Mouse (Mus musculus): ENCODE results near the gene Pde4dip. TPM values are rescaled to one million over a fixed set of nuclear protein-coding genes. Genes with fewer than 3 reads are reported as not detected.

Gene Pde4dip
- total and polyA plus RNA-seq, 2 experiments from 2014 or later = 47.6 to 93.6 TPM

- H3K4me2 ChIP-seq (ENCODE audit: low read depth, low read length, poor library complexity, severe bottlenecking) = no peak overlapping the region
- no peak overlapping the region for H3K4me3 ChIP-seq (ENCODE audit: low read depth, low read length)
- 48% methylated on average over 6 of the region's 6 CpGs for WGBS
- no peak for TF ChIP-seq CTCF (IDR thresholded peaks at IDR 0.05)
- peaks cover 5% of the 10 kb centered on the region; the same call in 1 of the 2 replicates for H3K4me1 ChIP-seq (ENCODE audit: insufficient read depth, low read length)
- ATAC-seq (ENCODE audit: low FRiP score) (no peak), DNase-seq (ENCODE audit: low spot score) (no peak)
- H3K36me3 ChIP-seq (ENCODE audit: insufficient read depth, low read length) = no peaks in the 10 kb centered on the region
- no peak overlapping the region for H3K9ac ChIP-seq (replicated peaks; ENCODE audit: low read length, poor library complexity, severe bottlenecking)
- no peaks in the 10 kb centered on the region for H3K9me3 ChIP-seq (ENCODE audit: low read length)
- H3K27me3 ChIP-seq (ENCODE audit: insufficient read depth, low read length) = no peaks in the 10 kb centered on the region
- no peak overlapping the region for H3K27ac ChIP-seq (ENCODE audit: low read depth, low read length)
These were observed 44.7 kb upstream of the Pde4dip start for GRCm38 (mm10) chr3:97933251-97933650.

- no peak for DNase-seq (ENCODE audit: low spot score)
These were observed 44.3 kb upstream of the Pde4dip start for GRCm38 (mm10) chr3:97932771-97933170.

GRCm38 (mm10) chr3:97932131-97932530 is 43.6 kb upstream of the Pde4dip start:
- H3K27me3 ChIP-seq (ENCODE audit: insufficient read depth, low read length) = no peaks in the 10 kb centered on the region
- H3K4me3 ChIP-seq (ENCODE audit: low read depth, low read length) = no peak overlapping the region
- peak overlapping the region; percentile 20; the same call in 1 of the 2 replicates for H3K4me2 ChIP-seq (ENCODE audit: low read depth, low read length, poor library complexity, severe bottlenecking)
- 27% methylated on average over 10 of the region's 10 CpGs for WGBS
- no peaks in the 10 kb centered on the region for H3K9me3 ChIP-seq (ENCODE audit: low read length)
- no peak overlapping the region for H3K27ac ChIP-seq (ENCODE audit: low read depth, low read length)
- no peak overlapping the region for H3K9ac ChIP-seq (replicated peaks; ENCODE audit: low read length, poor library complexity, severe bottlenecking)
- no peaks in the 10 kb centered on the region; the same call in 1 of the 2 replicates for H3K4me1 ChIP-seq (ENCODE audit: insufficient read depth, low read length)
- ATAC-seq (ENCODE audit: low FRiP score) = no peak
- no peak for TF ChIP-seq CTCF (IDR thresholded peaks at IDR 0.05)
- H3K36me3 ChIP-seq (ENCODE audit: insufficient read depth, low read length) = no peaks in the 10 kb centered on the region
- no peak for DNase-seq (ENCODE audit: low spot score)

More at GRCm38 (mm10) chr3:97932771-97933170, 44.3 kb upstream of the Pde4dip start:
- Histone ChIP-seq H3K4me3 (ENCODE audit: low read depth, low read length) (no peak overlapping the region), H3K27me3 (ENCODE audit: insufficient read depth, low read length) (no peaks in the 10 kb centered on the region), H3K36me3 (ENCODE audit: insufficient read depth, low read length) (no peaks in the 10 kb centered on the region), H3K27ac (ENCODE audit: low read depth, low read length) (no peak overlapping the region), H3K4me1 (ENCODE audit: insufficient read depth, low read length) (peaks cover 2% of the 10 kb centered on the region; the same call in 1 of the 2 replicates), H3K9ac (replicated peaks; ENCODE audit: low read length, poor library complexity, severe bottlenecking) (no peak overlapping the region), H3K9me3 (ENCODE audit: low read length) (no peaks in the 10 kb centered on the region), H3K4me2 (ENCODE audit: low read depth, low read length, poor library complexity, severe bottlenecking) (no peak overlapping the region)
- ATAC-seq (ENCODE audit: low FRiP score) = no peak
- no peak for TF ChIP-seq CTCF (IDR thresholded peaks at IDR 0.05)
- WGBS = 48% methylated on average over 11 of the region's 11 CpGs

- H3K9me3 ChIP-seq (ENCODE audit: low read length) = no peaks in the 10 kb centered on the region
- no peaks in the 10 kb centered on the region for H3K27me3 ChIP-seq (ENCODE audit: insufficient read depth, low read length)
- no peak overlapping the region for H3K4me3 ChIP-seq (ENCODE audit: low read depth, low read length)
- no peak overlapping the region for H3K9ac ChIP-seq (replicated peaks; ENCODE audit: low read length, poor library complexity, severe bottlenecking)
- ATAC-seq (ENCODE audit: low FRiP score) (no peak), DNase-seq (ENCODE audit: low spot score) (no peak)
- no peaks in the 10 kb centered on the region for H3K36me3 ChIP-seq (ENCODE audit: insufficient read depth, low read length)
- H3K4me1 ChIP-seq (ENCODE audit: insufficient read depth, low read length) = no peaks in the 10 kb centered on the region; the same call in 1 of the 2 replicates
- no peak overlapping the region for H3K4me2 ChIP-seq (ENCODE audit: low read depth, low read length, poor library complexity, severe bottlenecking)
- no peak overlapping the region for H3K27ac ChIP-seq (ENCODE audit: low read depth, low read length)
- TF ChIP-seq CTCF (IDR thresholded peaks at IDR 0.05) = no peak
- 83% methylated on average over 7 of the region's 7 CpGs for WGBS
These were observed 42.9 kb upstream of the Pde4dip start for GRCm38 (mm10) chr3:97931310-97931885.

- no peaks in the 10 kb centered on the region for H3K36me3 ChIP-seq (ENCODE audit: insufficient read depth, low read length)
- H3K9ac ChIP-seq (replicated peaks; ENCODE audit: low read length, poor library complexity, severe bottlenecking) = no peak overlapping the region
- ATAC-seq (ENCODE audit: low FRiP score) (no peak), DNase-seq (ENCODE audit: low spot score) (no peak)
- H3K4me1 ChIP-seq (ENCODE audit: insufficient read depth, low read length) = no peaks in the 10 kb centered on the region; the same call in 1 of the 2 replicates
- no peaks in the 10 kb centered on the region for H3K9me3 ChIP-seq (ENCODE audit: low read length)
- no peak overlapping the region for H3K4me3 ChIP-seq (ENCODE audit: low read depth, low read length)
- 90% methylated on average over 8 of the region's 8 CpGs for WGBS
- no peak overlapping the region for H3K27ac ChIP-seq (ENCODE audit: low read depth, low read length)
- no peaks in the 10 kb centered on the region for H3K27me3 ChIP-seq (ENCODE audit: insufficient read depth, low read length)
- H3K4me2 ChIP-seq (ENCODE audit: low read depth, low read length, poor library complexity, severe bottlenecking) = no peak overlapping the region
- TF ChIP-seq CTCF (IDR thresholded peaks at IDR 0.05) = no peak
These were observed 42.3 kb upstream of the Pde4dip start for GRCm38 (mm10) chr3:97930787-97931158.

- Histone ChIP-seq H3K27ac (ENCODE audit: low read depth, low read length) (no peak overlapping the region), H3K27me3 (ENCODE audit: insufficient read depth, low read length) (no peaks in the 10 kb centered on the region), H3K36me3 (ENCODE audit: insufficient read depth, low read length) (no peaks in the 10 kb centered on the region), H3K4me1 (ENCODE audit: insufficient read depth, low read length) (no peaks in the 10 kb centered on the region; the same call in 1 of the 2 replicates), H3K4me3 (ENCODE audit: low read depth, low read length) (no peak overlapping the region), H3K4me2 (ENCODE audit: low read depth, low read length, poor library complexity, severe bottlenecking) (no peak overlapping the region), H3K9ac (replicated peaks; ENCODE audit: low read length, poor library complexity, severe bottlenecking) (no peak overlapping the region), H3K9me3 (ENCODE audit: low read length) (no peaks in the 10 kb centered on the region)
- TF ChIP-seq CTCF (IDR thresholded peaks at IDR 0.05) = peak; percentile 33
- ATAC-seq (ENCODE audit: low FRiP score) (no peak), DNase-seq (ENCODE audit: low spot score) (no peak)
- WGBS = 72% methylated on average over 12 of the region's 12 CpGs
These were observed 41.8 kb upstream of the Pde4dip start for GRCm38 (mm10) chr3:97930141-97930786.

Data from midbrain, postnatal 0 days (tissue).